Mouse (Mus musculus) intestine, embryonic 15.5 days (tissue): ENCODE measurements around the gene Adamts12. TPM values are rescaled to one million over a fixed set of nuclear protein-coding genes. Genes with fewer than 3 reads are reported as not detected.

Experiments
- ATAC-seq: fragments of 200-750 bp; cut with Nextera tagmentation; 2 replicates; pipeline ENCODE4 v1.8.0; 2017; ENCODE audit warnings: moderate TSS enrichment, moderate library complexity
- H3K27ac ChIP-seq: fragments of 300-500 bp; sonication (generic); 2 replicates; pipeline ENCODE4 v1.5.1; 2015; ENCODE audit warnings: mild to moderate bottlenecking, inconsistent platforms
- H3K27me3 ChIP-seq: fragments of 300-500 bp; sonication (generic); replicated peaks from 2 replicates; pipeline ENCODE4 v1.6.1; 2015; ENCODE audit warnings: inconsistent platforms
- H3K36me3 ChIP-seq: fragments of 300-500 bp; sonication (generic); 2 replicates; pipeline ENCODE4 v1.6.1; 2015; ENCODE audit warnings: inconsistent platforms
- H3K4me1 ChIP-seq: fragments of 300-500 bp; sonication (generic); replicated peaks from 2 replicates; pipeline ENCODE4 v1.6.1; 2015; ENCODE audit warnings: inconsistent platforms
- H3K4me2 ChIP-seq: fragments of 300-500 bp; sonication (generic); replicated peaks from 2 replicates; pipeline ENCODE4 v1.6.1; 2015; ENCODE audit warnings: mild to moderate bottlenecking, inconsistent platforms
- H3K4me3 ChIP-seq: fragments of 300-500 bp; sonication (generic); replicated peaks from 2 replicates; pipeline ENCODE4 v1.5.1; 2015; ENCODE audit warnings: inconsistent platforms
- H3K9ac ChIP-seq: fragments of 300-500 bp; sonication (generic); 2 replicates; pipeline ENCODE4 v1.6.1; 2015; ENCODE audit warnings: inconsistent platforms
- H3K9me3 ChIP-seq: fragments of 300-500 bp; sonication (generic); 2 replicates; pipeline ENCODE4 v1.6.1; 2016; ENCODE audit warnings: inconsistent platforms
- WGBS: fragments of 180-500 bp; shearing (Covaris S2); methylation state at CpG from one replicate; pipeline ENCODE4 v1.1.7; 2015; 5-methylcytosine and 5-hydroxymethylcytosine counted together
- polyA plus RNA-seq: library from polyadenylated mRNA; unstranded; fragments of >200 nt; fragmentation: Nextera tagmentation; extraction: Ambion mirVana; gene quantifications from 2 replicates; pipeline ENCODE4 v1.2.1, GENCODE M21; 2015

The Adamts12 gene
- polyA plus RNA-seq, 1 experiment from 2014 or later = 1.9 TPM

DNA sequence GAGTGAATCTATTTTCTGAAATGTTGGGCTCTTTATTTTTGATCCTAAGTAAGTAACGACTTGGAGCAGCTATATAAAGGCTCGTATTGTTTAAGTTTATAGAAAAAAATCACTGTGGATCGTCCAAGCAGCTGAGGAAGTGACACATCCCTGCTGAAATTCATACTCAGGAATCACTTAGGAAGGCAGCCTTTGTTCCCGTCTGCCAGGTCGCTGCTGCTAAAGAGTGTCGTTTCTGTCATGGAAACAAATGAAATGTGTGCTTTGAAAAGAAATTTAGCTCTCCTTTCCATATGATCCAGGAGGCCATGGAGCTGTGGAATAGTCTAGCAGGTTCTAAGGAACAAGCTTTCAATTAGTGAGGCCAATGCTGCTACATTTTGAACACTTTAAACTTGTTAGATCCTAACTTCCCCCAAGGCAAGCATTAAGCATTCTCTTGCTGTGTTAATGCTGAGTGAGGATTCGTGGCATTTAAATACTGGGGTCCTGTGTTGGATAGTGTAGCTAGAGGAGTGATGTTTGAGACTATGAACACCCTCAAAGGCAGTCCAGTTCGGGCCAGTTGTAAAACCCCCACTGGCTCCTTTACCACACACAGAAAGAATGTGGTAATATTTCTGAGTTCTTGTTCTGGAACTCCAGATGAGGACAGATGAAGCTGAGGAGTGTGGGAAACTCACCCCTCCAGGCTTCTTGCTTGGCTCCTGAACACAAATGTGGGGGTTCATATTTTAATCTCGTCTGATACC, 19.8 kb downstream of the Adamts12 start:
- Histone ChIP-seq H3K27ac (no peak overlapping the region), H3K9ac (no peak overlapping the region), H3K4me2 (no peak overlapping the region), H3K4me3 (no peak overlapping the region), H3K36me3 (no peaks in the 10 kb centered on the region), H3K4me1 (0 out of 2 replicates have a peak, but pooled peaks cover 2% of the 10 kb centered on the region), H3K27me3 (no peaks in the 10 kb centered on the region), H3K9me3 (no peaks in the 10 kb centered on the region)
- 27% methylated on average over 9 of the region's 9 CpGs for WGBS
- ATAC-seq = no peak

DNA sequence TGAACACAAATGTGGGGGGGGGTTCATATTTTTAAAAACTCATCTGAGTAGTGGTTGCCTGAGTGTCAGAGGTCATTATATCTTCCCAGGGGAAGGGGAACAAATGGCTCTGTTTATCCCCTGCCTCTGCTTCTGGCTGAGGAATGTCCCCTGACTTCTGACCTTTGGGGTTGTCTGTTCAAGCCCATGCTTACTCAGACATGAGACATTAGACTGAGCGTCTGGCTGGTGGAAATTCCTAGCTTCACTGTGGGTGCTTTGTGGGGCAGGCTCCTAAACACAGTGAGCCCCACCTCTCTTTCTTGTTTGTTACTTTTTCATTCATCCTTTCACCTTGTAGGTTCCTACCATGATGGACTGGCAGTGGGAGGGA, 20.4 kb downstream of the Adamts12 start:
- WGBS = 54% methylated on average over 1 of the region's 1 CpGs
- no peaks in the 10 kb centered on the region for H3K27me3 ChIP-seq
- no peak overlapping the region for H3K4me2 ChIP-seq
- no peak overlapping the region for H3K4me3 ChIP-seq
- H3K36me3 ChIP-seq = no peaks in the 10 kb centered on the region
- H3K9ac ChIP-seq = no peak overlapping the region
- ATAC-seq = no peak
- no peak overlapping the region for H3K27ac ChIP-seq
- H3K9me3 ChIP-seq = no peaks in the 10 kb centered on the region
- 0 out of 2 replicates have a peak, but pooled peaks cover 2% of the 10 kb centered on the region for H3K4me1 ChIP-seq

DNA sequence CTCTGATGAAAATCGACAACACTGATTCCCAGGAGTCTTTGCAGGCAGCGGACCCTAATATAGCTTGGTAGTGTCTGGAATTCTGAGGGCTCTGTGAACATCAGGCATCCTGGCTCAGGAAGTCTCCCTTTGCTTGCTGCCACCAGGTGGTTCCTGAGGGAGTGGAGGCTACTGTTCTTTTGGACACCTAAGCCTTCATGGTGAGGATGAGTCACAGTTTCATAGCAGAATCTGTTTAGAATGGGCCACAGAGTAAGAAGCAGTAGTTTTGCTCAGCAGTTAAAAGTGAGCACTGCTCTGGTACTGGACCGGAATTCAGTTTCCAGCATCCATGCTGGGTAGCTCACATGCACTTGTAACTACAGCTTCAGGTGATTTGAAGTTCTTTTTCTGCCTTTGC, 24.9 kb downstream of the Adamts12 start:
- no peak overlapping the region for H3K4me2 ChIP-seq
- no peak for ATAC-seq
- no peak overlapping the region for H3K4me3 ChIP-seq
- H3K27ac ChIP-seq = no peak overlapping the region
- no peaks in the 10 kb centered on the region for H3K27me3 ChIP-seq
- 91% methylated on average over 3 of the region's 3 CpGs for WGBS
- no peaks in the 10 kb centered on the region for H3K36me3 ChIP-seq
- H3K4me1 ChIP-seq = no peaks in the 10 kb centered on the region
- H3K9ac ChIP-seq = no peak overlapping the region
- H3K9me3 ChIP-seq = no peaks in the 10 kb centered on the region

DNA sequence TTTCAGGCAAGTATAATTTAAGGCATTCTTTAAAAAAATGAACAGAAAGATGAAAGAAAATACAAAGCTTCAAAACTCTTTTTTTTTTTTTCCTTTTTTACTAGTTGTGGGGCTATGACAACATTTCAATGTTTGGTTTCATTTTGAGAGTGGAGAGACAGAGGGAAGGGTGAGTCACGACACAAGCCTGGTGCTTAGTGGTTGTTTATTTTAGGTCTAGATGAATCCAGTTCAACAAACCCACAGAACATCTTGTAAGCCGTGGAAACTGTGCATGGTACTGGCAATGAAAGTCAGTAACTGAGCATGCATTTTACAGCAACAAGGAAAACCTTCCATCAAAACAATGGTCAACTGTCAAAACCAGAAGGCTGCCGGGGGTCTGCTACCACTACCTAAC, 31.0 kb downstream of the Adamts12 start:
- H3K27me3 ChIP-seq = no peaks in the 10 kb centered on the region
- no peaks in the 10 kb centered on the region for H3K36me3 ChIP-seq
- H3K9me3 ChIP-seq = no peaks in the 10 kb centered on the region
- H3K4me3 ChIP-seq = no peak overlapping the region
- WGBS = 23% methylated on average over 3 of the region's 3 CpGs
- no peak overlapping the region for H3K4me2 ChIP-seq
- no peak overlapping the region for H3K9ac ChIP-seq
- no peak for ATAC-seq
- no peak overlapping the region for H3K27ac ChIP-seq
- H3K4me1 ChIP-seq = no peaks in the 10 kb centered on the region

DNA sequence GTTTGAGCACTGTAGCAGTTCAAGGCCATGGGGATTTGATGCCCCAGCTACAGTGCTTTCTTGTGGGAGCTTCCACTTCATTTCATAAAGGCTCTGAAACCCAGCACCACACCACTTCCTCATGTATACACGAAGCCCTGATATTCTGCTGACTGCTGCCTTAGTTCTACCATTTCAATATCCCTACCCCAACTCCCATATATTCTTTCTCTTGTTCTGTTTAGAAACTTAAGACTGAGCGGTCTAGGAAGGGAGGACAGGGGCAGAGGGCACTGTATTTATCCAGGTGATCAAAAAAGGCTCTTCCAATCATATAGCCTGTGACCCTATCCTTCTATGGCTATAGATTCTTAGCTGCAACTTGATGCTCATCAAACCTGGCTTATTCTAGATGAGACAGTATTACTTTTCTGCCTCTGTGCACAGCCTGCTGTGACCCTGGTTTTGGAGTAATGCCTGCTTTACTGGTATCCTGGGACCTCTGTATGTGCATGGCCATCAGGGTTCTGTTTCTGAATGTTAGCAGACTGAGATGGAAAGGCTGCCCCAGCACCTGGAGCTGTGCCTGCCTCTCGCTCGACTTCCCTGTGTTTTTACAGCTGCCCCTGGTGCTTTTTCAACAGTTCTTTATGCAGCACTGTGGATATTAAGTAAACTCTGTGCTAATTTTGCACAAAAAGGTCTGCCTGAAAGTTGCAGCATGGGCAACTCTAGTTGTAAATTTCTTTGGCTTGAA, 33.5 kb downstream of the Adamts12 start:
- Histone ChIP-seq H3K9ac (no peak overlapping the region), H3K4me2 (no peak overlapping the region), H3K9me3 (no peaks in the 10 kb centered on the region), H3K36me3 (no peaks in the 10 kb centered on the region), H3K4me1 (no peaks in the 10 kb centered on the region), H3K4me3 (no peak overlapping the region), H3K27ac (no peak overlapping the region), H3K27me3 (no peaks in the 10 kb centered on the region)
- ATAC-seq = no peak
- WGBS = 52% methylated on average over 4 of the region's 4 CpGs

DNA sequence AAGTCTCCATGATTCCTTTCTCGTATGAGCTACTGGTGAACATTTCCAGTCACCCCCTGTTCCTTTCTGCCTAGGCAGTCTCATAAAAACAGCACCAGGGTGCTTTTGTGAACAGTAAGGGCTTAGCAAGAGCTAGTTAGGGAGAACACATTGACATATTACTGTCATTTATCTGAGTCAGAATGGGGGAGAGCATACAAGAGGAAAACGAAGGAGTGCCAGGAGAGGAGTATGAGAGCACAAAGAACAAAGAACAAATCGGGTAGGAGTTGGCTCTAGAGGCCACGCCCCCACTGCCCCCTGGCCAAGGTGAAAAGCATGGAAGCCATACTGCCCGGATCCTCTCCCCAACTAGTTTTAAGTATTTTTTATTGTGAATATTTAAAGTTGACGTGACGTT, 34.4 kb downstream of the Adamts12 start:
- Histone ChIP-seq H3K27ac (no peak overlapping the region), H3K9me3 (no peaks in the 10 kb centered on the region), H3K4me3 (no peak overlapping the region), H3K4me2 (no peak overlapping the region), H3K4me1 (no peaks in the 10 kb centered on the region), H3K36me3 (no peaks in the 10 kb centered on the region), H3K27me3 (no peaks in the 10 kb centered on the region), H3K9ac (no peak overlapping the region)
- 70% methylated on average over 7 of the region's 7 CpGs for WGBS
- ATAC-seq = no peak

DNA sequence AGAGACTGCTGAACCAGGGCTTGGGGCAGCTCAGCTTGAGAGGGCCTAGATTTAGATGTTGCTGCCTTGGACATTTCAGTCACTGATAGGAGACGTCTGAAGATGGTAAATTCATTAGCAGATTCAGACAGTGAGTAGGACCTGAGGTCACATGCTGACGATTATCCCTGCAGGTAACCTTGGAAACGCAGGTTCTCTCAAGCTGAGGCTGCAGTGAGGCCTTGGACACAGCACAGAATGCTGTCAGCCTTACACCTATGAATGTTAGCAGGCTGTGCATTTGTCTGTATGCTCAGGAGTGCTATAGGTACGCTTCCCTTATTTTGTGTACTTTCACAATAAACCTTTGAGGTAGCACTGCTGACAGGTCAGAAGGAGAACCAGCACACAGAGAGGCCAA, 36.3 kb downstream of the Adamts12 start:
- Histone ChIP-seq H3K27ac (no peak overlapping the region), H3K4me3 (no peak overlapping the region), H3K9ac (no peak overlapping the region), H3K4me2 (no peak overlapping the region), H3K27me3 (no peaks in the 10 kb centered on the region), H3K9me3 (no peaks in the 10 kb centered on the region), H3K4me1 (no peaks in the 10 kb centered on the region), H3K36me3 (no peaks in the 10 kb centered on the region)
- ATAC-seq = no peak
- 71% methylated on average over 4 of the region's 4 CpGs for WGBS

DNA sequence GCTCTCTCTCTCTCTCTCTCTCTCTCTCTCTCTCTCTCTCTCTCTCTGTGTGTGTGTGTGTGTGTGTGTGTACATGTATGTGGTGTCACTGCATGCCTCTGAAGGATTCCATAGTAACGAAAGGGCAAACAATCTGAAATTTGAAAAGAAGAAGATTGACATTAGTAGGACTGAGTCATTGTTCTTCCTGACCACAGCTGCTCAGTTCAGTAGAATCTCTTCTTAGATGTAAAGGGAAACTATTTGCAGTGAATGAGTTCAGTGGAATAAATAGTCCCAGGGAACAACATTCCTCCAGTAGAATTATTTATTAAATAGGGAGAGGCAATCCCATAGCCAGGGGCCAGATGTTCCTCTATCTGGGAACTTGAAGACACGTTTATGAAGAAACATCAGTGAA, 40.5 kb downstream of the Adamts12 start:
- no peak overlapping the region for H3K4me3 ChIP-seq
- H3K27ac ChIP-seq = no peak overlapping the region
- no peaks in the 10 kb centered on the region for H3K4me1 ChIP-seq
- H3K4me2 ChIP-seq = no peak overlapping the region
- no peaks in the 10 kb centered on the region for H3K36me3 ChIP-seq
- H3K9me3 ChIP-seq = no peaks in the 10 kb centered on the region
- no peak for ATAC-seq
- no peaks in the 10 kb centered on the region for H3K27me3 ChIP-seq
- no peak overlapping the region for H3K9ac ChIP-seq
- 59% methylated on average over 2 of the region's 2 CpGs for WGBS

DNA sequence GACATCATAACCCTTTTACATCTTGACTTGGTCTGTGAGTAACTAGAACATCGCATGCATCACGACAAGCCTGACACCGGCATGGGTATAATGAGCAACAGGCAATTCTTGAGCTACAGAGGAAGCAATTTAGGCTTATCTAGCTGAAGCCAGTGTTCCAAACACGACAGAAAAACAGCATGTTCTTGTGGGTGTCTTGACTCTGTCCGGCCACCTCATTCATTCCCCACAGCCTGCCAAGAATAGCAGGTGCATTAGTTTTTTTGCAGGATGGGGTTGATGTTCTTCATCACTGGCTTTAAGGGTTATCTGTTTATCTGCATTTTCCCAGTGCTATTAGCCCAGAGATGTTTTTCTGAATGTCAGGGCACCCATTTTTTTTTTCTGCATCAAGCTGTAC, 42.8 kb downstream of the Adamts12 start:
- Histone ChIP-seq H3K9me3 (no peaks in the 10 kb centered on the region), H3K4me2 (no peak overlapping the region), H3K27me3 (no peaks in the 10 kb centered on the region), H3K36me3 (no peaks in the 10 kb centered on the region), H3K9ac (no peak overlapping the region), H3K27ac (no peak overlapping the region), H3K4me1 (no peaks in the 10 kb centered on the region), H3K4me3 (no peak overlapping the region)
- 76% methylated on average over 5 of the region's 5 CpGs for WGBS
- ATAC-seq = no peak

DNA sequence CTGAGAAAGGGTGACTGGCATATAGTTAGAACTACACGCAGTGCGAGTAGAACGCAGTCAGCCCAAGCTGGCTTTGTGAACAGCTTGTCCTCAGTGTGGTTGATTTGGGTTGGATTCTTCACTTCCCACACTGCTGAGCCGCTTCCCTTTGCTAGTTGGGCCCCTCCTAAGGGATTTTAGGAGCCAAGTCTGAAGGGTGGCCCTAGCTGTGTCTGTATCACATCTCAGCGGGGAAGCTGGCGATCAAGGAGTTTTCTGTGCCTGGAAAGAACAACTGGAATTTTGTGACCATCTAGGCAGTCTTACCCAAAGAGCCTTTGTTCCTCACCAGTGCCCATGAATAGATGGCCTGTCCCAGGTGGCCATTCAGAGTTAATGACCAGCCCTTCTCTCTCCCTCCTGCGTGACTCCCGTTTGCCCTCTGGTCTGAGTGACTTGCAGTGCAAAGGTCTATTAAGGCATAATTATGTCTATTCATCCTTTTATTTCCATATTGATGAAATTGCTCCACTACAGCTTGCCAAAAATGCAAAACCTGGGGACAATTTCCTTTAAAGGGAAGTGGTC, 50.1 kb downstream of the Adamts12 start:
- Histone ChIP-seq H3K9ac (no peak overlapping the region), H3K9me3 (no peaks in the 10 kb centered on the region), H3K27me3 (no peaks in the 10 kb centered on the region), H3K4me3 (no peak overlapping the region), H3K36me3 (no peaks in the 10 kb centered on the region), H3K4me2 (no peak overlapping the region), H3K27ac (no peak overlapping the region), H3K4me1 (no peaks in the 10 kb centered on the region)
- no peak for ATAC-seq
- WGBS = 78% methylated on average over 8 of the region's 8 CpGs

DNA sequence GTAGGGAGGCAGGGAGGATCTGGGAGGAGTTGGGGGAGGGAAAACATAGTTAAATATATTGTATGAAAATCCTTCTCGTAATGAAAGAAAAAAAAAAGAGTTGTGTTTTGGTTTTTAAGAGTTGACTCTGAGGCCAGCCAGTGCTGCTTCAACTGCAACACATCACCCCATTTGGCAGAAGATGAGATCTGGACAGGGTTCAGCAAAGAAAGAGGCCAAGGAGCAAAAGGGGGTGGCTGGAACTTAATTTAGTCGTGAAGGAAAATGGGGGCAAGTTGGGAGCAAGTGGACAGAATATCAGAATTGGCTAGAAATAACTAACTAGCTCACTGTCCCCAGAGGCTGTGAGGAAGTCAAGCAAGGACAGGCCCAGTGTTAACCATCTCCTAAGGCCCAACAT, 51.7 kb downstream of the Adamts12 start:
- Histone ChIP-seq H3K36me3 (no peaks in the 10 kb centered on the region), H3K27me3 (no peaks in the 10 kb centered on the region), H3K27ac (no peak overlapping the region), H3K9ac (no peak overlapping the region), H3K4me3 (no peak overlapping the region), H3K4me2 (no peak overlapping the region), H3K9me3 (no peaks in the 10 kb centered on the region), H3K4me1 (no peaks in the 10 kb centered on the region)
- no peak for ATAC-seq
- WGBS = 60% methylated on average over 2 of the region's 2 CpGs

DNA sequence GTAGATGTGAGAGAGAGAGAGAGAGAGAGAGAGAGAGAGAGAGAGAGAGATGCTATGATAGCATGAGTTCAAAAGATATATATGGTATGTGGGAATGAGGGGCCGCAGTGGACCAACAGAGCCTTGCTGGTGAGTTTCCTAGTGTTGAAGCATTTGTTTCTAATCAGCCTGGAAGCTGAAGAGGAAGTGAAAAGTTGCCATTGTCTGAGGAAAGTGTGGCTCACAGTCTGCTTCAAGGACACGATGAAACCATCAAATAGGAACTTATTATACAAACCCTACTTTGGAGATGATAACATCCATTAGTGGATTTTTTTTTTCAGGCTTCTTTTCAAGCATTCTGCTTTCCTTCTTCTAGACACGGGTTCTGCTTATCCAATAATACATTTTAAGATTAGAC, 52.3 kb downstream of the Adamts12 start:
- no peak for ATAC-seq
- no peaks in the 10 kb centered on the region for H3K4me1 ChIP-seq
- no peaks in the 10 kb centered on the region for H3K27me3 ChIP-seq
- no peak overlapping the region for H3K4me2 ChIP-seq
- H3K4me3 ChIP-seq = no peak overlapping the region
- WGBS = 62% methylated on average over 3 of the region's 3 CpGs
- no peaks in the 10 kb centered on the region for H3K36me3 ChIP-seq
- H3K9ac ChIP-seq = no peak overlapping the region
- H3K27ac ChIP-seq = no peak overlapping the region
- no peaks in the 10 kb centered on the region for H3K9me3 ChIP-seq

DNA sequence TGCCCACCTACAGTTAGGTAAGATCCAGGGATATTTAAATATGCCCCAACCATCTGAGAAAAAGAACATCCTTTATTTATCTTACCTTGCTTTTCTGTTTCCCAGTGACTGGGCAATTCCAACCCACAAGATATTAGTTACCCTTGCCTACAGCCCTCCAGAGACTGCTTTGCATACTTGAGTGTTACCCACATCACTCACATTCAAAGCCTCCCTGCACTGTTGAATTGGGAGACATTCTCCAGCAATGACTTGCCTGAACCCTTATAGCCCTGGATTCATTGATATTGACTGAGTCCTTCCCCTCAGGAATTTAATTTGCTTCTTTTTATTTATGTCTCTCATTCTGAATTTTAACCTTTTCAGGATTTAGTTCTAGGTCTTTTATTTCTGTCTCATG, 53.8 kb downstream of the Adamts12 start:
- no peak overlapping the region for H3K4me2 ChIP-seq
- no peaks in the 10 kb centered on the region for H3K36me3 ChIP-seq
- ATAC-seq = no peak
- H3K9ac ChIP-seq = no peak overlapping the region
- H3K9me3 ChIP-seq = no peaks in the 10 kb centered on the region
- H3K27ac ChIP-seq = no peak overlapping the region
- H3K4me3 ChIP-seq = no peak overlapping the region
- no peaks in the 10 kb centered on the region for H3K4me1 ChIP-seq
- no peaks in the 10 kb centered on the region for H3K27me3 ChIP-seq
